Mouse (Mus musculus): ENCODE data around the gene Cerk.

GRCm38 (mm10) chr15:86144577-86144976 is 41.4 kb downstream of the Cerk start:
- TF ChIP-seq CTCF (IDR thresholded peaks at IDR 0.05; ENCODE audit: insufficient read depth, low read depth, low read length) = no peak
- no peak for TF ChIP-seq POLR2A (IDR thresholded peaks at IDR 0.05; ENCODE audit: insufficient read depth, low read depth, low read length)
